Mouse (Mus musculus) heart, embryonic 14.5 days (tissue): ENCODE measurements around the gene Kifc5b. TPM values are rescaled to one million over a fixed set of nuclear protein-coding genes. Genes with fewer than 3 reads are reported as not detected.
A peak's percentile ranks its signal among the peaks of the same experiment; 100 is the strongest.

Experiments used
- ATAC-seq: fragments of 200-750 bp; cut with Nextera tagmentation; 2 replicates; pipeline ENCODE4 v1.8.0; 2017; ENCODE audit warnings: low read depth, moderate TSS enrichment; ENCODE audit not compliant: insufficient number of reproducible peaks, insufficient read depth, low FRiP score
- H3K27ac ChIP-seq, 2 experiments: fragments of 200-500 bp in 1 of 2; fragments of 300-500 bp in 1 of 2; sonication (generic) in 1 of 2; replicated peaks in 1 of 2; 2 replicates each; pipeline ENCODE4 v1.5.1; 2012 to 2014; ENCODE audit warnings: low read depth in 2 of 2, low read length in 2 of 2, control low read depth in 1 of 2, mild to moderate bottlenecking in 1 of 2, mixed read lengths in 1 of 2; ENCODE audit not compliant: control insufficient read depth in 1 of 2, insufficient read depth in 1 of 2
- H3K27me3 ChIP-seq: fragments of 300-500 bp; sonication (generic); 2 replicates; pipeline ENCODE4 v1.6.1; 2014; ENCODE audit warnings: mild to moderate bottlenecking, low read length, control low read depth; ENCODE audit not compliant: control insufficient read depth, insufficient read depth
- H3K36me3 ChIP-seq: fragments of 300-500 bp; sonication (generic); 2 replicates; pipeline ENCODE4 v1.6.1; 2014; ENCODE audit warnings: mild to moderate bottlenecking, control low read depth, low read length, mixed read lengths; ENCODE audit not compliant: control insufficient read depth, insufficient read depth
- H3K4me1 ChIP-seq, 2 experiments: fragments of 200-500 bp in 1 of 2; fragments of 300-500 bp in 1 of 2; sonication (generic) in 1 of 2; 2 replicates each; pipeline ENCODE4 v1.6.1; 2012 to 2014; ENCODE audit warnings: low read length in 2 of 2, control low read depth in 1 of 2, mixed read lengths in 1 of 2; ENCODE audit not compliant: control insufficient read depth in 2 of 2, insufficient read depth in 2 of 2
- H3K4me2 ChIP-seq: fragments of 300-500 bp; sonication (generic); 2 replicates; pipeline ENCODE4 v1.6.1; 2014; ENCODE audit warnings: mild to moderate bottlenecking, low read length
- H3K4me3 ChIP-seq, 2 experiments: fragments of 200-500 bp in 1 of 2; fragments of 300-500 bp in 1 of 2; sonication (generic) in 1 of 2; 2 replicates each; pipeline ENCODE4 v1.5.1; 2012 to 2014; ENCODE audit warnings: low read length in 2 of 2, mild to moderate bottlenecking in 2 of 2, control low read depth in 1 of 2, low read depth in 1 of 2, moderate library complexity in 1 of 2; ENCODE audit not compliant: control insufficient read depth in 1 of 2, insufficient read depth in 1 of 2
- H3K9ac ChIP-seq: fragments of 300-500 bp; sonication (generic); 2 replicates; pipeline ENCODE4 v1.6.1; 2014; ENCODE audit warnings: mild to moderate bottlenecking, low read length
- H3K9me3 ChIP-seq: fragments of 300-500 bp; sonication (generic); 2 replicates; pipeline ENCODE4 v1.6.1; 2016; ENCODE audit warnings: low read length, control low read depth; ENCODE audit not compliant: control insufficient read depth
- WGBS: fragments of 180-500 bp; shearing (Covaris S2); extraction: QIAGEN DNeasy Blood & Tissue Kit; methylation state at CpG from one replicate; pipeline ENCODE4 v1.1.7; 2014; 5-methylcytosine and 5-hydroxymethylcytosine counted together
- polyA plus RNA-seq: library from polyadenylated mRNA; unstranded; fragments of >200 nt; fragmentation: Nextera tagmentation; extraction: Ambion mirVana; gene quantifications from 2 replicates; pipeline ENCODE4 v1.2.1, GENCODE M21; 2014

The Kifc5b gene
- polyA plus RNA-seq, 1 experiment from 2014 or later, result 4.2 TPM

GRCm38 (mm10) chr17:26947231-26948100, 30.6 kb downstream of the Kifc5b start:
- no peak overlapping the region for H3K4me3 ChIP-seq
- ATAC-seq, result no peak

GRCm38 (mm10) chr17:26948316-26949050, 31.6 kb downstream of the Kifc5b start:
- no peak; the same call in 1 of the 2 replicates for ATAC-seq
- under 1% methylated on average over 28 of the region's 87 CpGs for WGBS
- peaks cover 36 to 68% of the 10 kb centered on the region in 2 experiments for H3K4me1 ChIP-seq

More at GRCm38 (mm10) chr17:26947231-26948100, 30.6 kb downstream of the Kifc5b start:
- Histone ChIP-seq H3K4me2 (peak overlapping the region; percentile 92), H3K9ac (no peak overlapping the region), H3K27ac (peak overlapping the region in 1 of 2 experiments; percentile 84; a peak in 2 of 4 replicates), H3K27me3 (no peaks in the 10 kb centered on the region), H3K4me1 (peaks cover 26 to 57% of the 10 kb centered on the region in 2 experiments), H3K36me3 (no peaks in the 10 kb centered on the region), H3K9me3 (no peaks in the 10 kb centered on the region)
- WGBS, result 70% methylated on average over 12 of the region's 12 CpGs

GRCm38 (mm10) chr17:26949051-26949577, 32.2 kb downstream of the Kifc5b start:
- WGBS, result 13% methylated on average over 13 of the region's 14 CpGs
- H3K4me1 ChIP-seq, result peaks cover 40 to 74% of the 10 kb centered on the region in 2 experiments

More at GRCm38 (mm10) chr17:26948316-26949050, 31.6 kb downstream of the Kifc5b start:
- no peaks in the 10 kb centered on the region for H3K9me3 ChIP-seq
- no peaks in the 10 kb centered on the region for H3K27me3 ChIP-seq
- H3K4me3 ChIP-seq, result peak overlapping the region; percentile 73 to 79
- H3K9ac ChIP-seq, result peak overlapping the region; percentile 82
- H3K36me3 ChIP-seq, result no peaks in the 10 kb centered on the region
- peak overlapping the region; percentile 41 to 71; a peak in 2 of 4 replicates for H3K27ac ChIP-seq
- peak overlapping the region; percentile 97 for H3K4me2 ChIP-seq

DNA sequence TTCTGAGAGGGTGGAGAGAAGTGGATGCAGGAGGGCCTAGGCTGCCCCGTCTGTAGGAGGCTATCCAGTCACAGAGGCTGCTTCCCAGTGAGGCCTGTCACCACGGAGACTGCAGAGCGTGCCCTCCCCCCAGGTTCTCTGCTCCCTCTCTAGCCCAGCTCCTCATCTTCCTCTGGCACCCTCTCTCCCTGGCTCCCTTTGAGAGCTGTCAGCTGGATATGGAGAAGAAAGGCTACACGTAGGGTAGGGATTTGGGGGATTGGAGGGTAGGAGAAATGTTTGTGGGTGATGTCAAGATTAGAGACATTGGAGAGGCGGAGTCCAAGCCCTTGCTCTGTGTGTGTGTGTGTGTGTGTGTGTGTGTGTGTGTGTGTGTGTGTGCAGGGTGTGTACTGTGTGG, 33.0 kb downstream of the Kifc5b start:
- Histone ChIP-seq H3K4me3 (0 out of 4 replicates have a peak overlapping the region, but pooled peaks of 1 of the 2 experiments have one; percentile 79), H3K4me1 (peaks cover 41 to 81% of the 10 kb centered on the region in 2 experiments), H3K4me2 (peak overlapping the region; percentile 97), H3K27me3 (no peaks in the 10 kb centered on the region), H3K9ac (no peak overlapping the region; the same call in 1 of the 2 replicates), H3K9me3 (no peaks in the 10 kb centered on the region), H3K36me3 (peaks cover 1% of the 10 kb centered on the region; the same call in 1 of the 2 replicates), H3K27ac (peak overlapping the region in 1 of 2 experiments; percentile 71; a peak in 1 of 4 replicates)
- no peak for ATAC-seq
- 41% methylated on average over 5 of the region's 5 CpGs for WGBS

More at GRCm38 (mm10) chr17:26949051-26949577, 32.2 kb downstream of the Kifc5b start:
- no peaks in the 10 kb centered on the region for H3K27me3 ChIP-seq
- H3K4me2 ChIP-seq, result peak overlapping the region; percentile 97
- H3K9ac ChIP-seq, result peak overlapping the region; percentile 82
- H3K36me3 ChIP-seq, result no peaks in the 10 kb centered on the region
- peak overlapping the region in 1 of 2 experiments; percentile 71; a peak in 2 of 4 replicates for H3K27ac ChIP-seq
- peak overlapping the region; percentile 73 to 79 for H3K4me3 ChIP-seq
- 0 out of 2 replicates have a peak, but pooled peaks have one; percentile 6 for ATAC-seq
- no peaks in the 10 kb centered on the region for H3K9me3 ChIP-seq

- WGBS, result 40% methylated on average over 7 of the region's 7 CpGs
- peak overlapping the region; percentile 68 for H3K4me2 ChIP-seq
- ATAC-seq, result no peak
- H3K27ac ChIP-seq, result peak overlapping the region in 1 of 2 experiments; percentile 44; a peak in 1 of 4 replicates
- H3K9ac ChIP-seq, result peak overlapping the region; percentile 64
- H3K4me3 ChIP-seq, result peak overlapping the region; percentile 9 to 29; a peak in 2 of 4 replicates
- no peaks in the 10 kb centered on the region for H3K27me3 ChIP-seq
- peaks cover 10% of the 10 kb centered on the region for H3K36me3 ChIP-seq
- H3K9me3 ChIP-seq, result no peaks in the 10 kb centered on the region
- H3K4me1 ChIP-seq, result peaks cover 43 to 80% of the 10 kb centered on the region in 2 experiments
These were observed 33.8 kb downstream of the Kifc5b start for GRCm38 (mm10) chr17:26950560-26951288.

DNA sequence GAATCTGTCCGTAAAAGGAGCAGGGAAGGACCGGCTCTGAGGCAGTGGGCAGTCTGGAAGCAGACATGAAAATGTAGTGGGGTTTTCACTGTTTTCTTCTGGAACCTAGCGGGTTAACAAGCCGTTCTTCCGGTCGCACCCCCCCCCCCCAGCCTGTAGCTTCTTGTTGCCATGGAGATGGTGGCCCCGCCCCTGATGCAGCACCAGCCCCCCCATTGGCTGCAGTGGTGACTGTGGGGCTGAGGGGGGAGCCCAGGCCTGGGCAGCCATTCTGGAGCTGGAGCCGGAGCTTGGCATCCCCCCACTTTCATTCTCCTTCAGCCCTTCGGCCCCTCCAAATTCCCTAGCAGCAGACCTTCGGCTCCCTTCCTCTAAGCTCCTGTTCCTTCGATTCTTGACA, 34.5 kb downstream of the Kifc5b start:
- peak overlapping the region; percentile 64 for H3K9ac ChIP-seq
- peak overlapping the region; percentile 68 for H3K4me2 ChIP-seq
- 6% methylated on average over 9 of the region's 11 CpGs for WGBS
- H3K9me3 ChIP-seq, result no peaks in the 10 kb centered on the region
- 0 out of 2 replicates have a peak, but pooled peaks have one; percentile 32 for ATAC-seq
- peaks cover 39 to 74% of the 10 kb centered on the region in 2 experiments for H3K4me1 ChIP-seq
- no peaks in the 10 kb centered on the region for H3K27me3 ChIP-seq
- peaks cover 11% of the 10 kb centered on the region for H3K36me3 ChIP-seq
- peak overlapping the region; percentile 29 to 33 for H3K4me3 ChIP-seq
- H3K27ac ChIP-seq, result no peak overlapping the region; a peak in 1 of 4 replicates
